Mouse (Mus musculus): ENCODE measurements around the gene Vrk2. TPM values are rescaled to one million over a fixed set of nuclear protein-coding genes. Genes with fewer than 3 reads are reported as not detected.

The Vrk2 gene
- polyA plus RNA-seq, 2 experiments = 10.5 to 23.0 TPM

DNA sequence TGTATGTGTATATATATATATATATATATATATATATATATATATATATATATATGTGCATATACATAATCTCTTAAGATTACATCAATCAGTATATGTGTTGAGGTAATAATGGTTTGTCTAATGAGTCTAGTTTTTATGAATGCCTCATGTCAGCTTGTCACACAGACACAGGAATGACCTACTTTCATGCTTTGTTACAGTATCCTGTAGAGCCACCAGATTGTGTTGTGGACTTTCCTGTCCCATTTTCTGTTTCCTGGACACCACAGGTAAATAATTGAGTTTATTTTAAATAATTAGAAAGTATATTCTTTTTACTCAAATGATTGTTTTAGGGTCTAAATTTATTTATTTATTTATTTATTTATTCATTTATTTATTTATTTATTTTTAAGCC, 159.6 kb downstream of the Vrk2 start:
- no peak overlapping the region for H3K4me2 ChIP-seq (ENCODE audit: low read depth)
- no peak overlapping the region for H3K4me3 ChIP-seq (ENCODE audit: insufficient read depth in 1 of 2, low read depth in 2 of 2, low read length in 2 of 2)
- H3K4me1 ChIP-seq (replicated peaks; ENCODE audit: control insufficient read depth in 2 of 2, insufficient read depth in 2 of 2, low read length in 1 of 2) = no peaks in the 10 kb centered on the region
- DNase-seq (ENCODE audit: low read depth in 3 of 3, low spot score in 3 of 3) (no peak), ATAC-seq (ENCODE audit: insufficient read depth) (no peak)
- no peaks in the 10 kb centered on the region for H3K9me3 ChIP-seq (ENCODE audit: control insufficient read depth, low read length)
- no peaks in the 10 kb centered on the region for H3K27me3 ChIP-seq (ENCODE audit: control insufficient read depth, insufficient read depth, low read length)
- no peaks in the 10 kb centered on the region for H3K36me3 ChIP-seq (replicated peaks; ENCODE audit: control insufficient read depth, insufficient read depth, low read depth)
- H3K27ac ChIP-seq = no peak overlapping the region
- no peak overlapping the region for H3K9ac ChIP-seq (replicated peaks)
- no peak for TF ChIP-seq EP300 (IDR thresholded peaks at IDR 0.05; ENCODE audit: low read depth)
- no peak for TF ChIP-seq CTCF (IDR thresholded peaks at IDR 0.05; ENCODE audit: low read depth)

DNA sequence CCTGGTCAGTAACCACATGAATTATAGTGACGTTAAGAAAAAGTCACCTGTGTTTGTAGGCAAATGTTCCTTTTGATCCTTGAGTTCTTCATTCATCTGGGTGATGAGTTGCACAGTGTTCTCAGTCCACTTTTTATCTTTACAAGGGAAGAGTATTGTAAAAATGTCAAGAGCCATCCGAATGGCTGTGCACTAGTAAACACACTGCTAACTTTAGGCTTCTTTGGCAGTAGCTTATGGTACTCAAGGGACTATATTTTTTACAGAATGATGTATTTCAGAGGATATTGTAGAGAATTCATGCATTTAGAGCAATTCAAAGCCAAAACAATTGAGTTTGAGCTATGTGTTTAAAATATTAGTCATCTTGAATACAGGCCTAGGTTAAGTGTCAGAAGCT, 172.3 kb downstream of the Vrk2 start:
- no peak for DNase-seq (ENCODE audit: low read depth in 3 of 3, low spot score in 3 of 3)

More for the DNA sequence above, 172.3 kb downstream of the Vrk2 start:
- Histone ChIP-seq H3K9ac (replicated peaks) (no peak overlapping the region), H3K4me2 (ENCODE audit: low read depth) (no peak overlapping the region), H3K9me3 (ENCODE audit: control insufficient read depth, low read length) (no peaks in the 10 kb centered on the region), H3K4me1 (replicated peaks; ENCODE audit: control insufficient read depth in 2 of 2, insufficient read depth in 2 of 2, low read length in 1 of 2) (no peaks in the 10 kb centered on the region), H3K27ac (no peak overlapping the region), H3K36me3 (replicated peaks; ENCODE audit: control insufficient read depth, insufficient read depth, low read depth) (no peaks in the 10 kb centered on the region), H3K27me3 (ENCODE audit: control insufficient read depth, insufficient read depth, low read length) (no peaks in the 10 kb centered on the region), H3K4me3 (ENCODE audit: insufficient read depth in 1 of 2, low read depth in 2 of 2, low read length in 2 of 2) (no peak overlapping the region)
- 72% methylated on average over 2 of the region's 2 CpGs for WGBS (ENCODE audit: insufficient replicate concordance)
- no peak for TF ChIP-seq CTCF (IDR thresholded peaks at IDR 0.05; ENCODE audit: low read depth)
- no peak for TF ChIP-seq EP300 (IDR thresholded peaks at IDR 0.05; ENCODE audit: low read depth)
- no peak for ATAC-seq (ENCODE audit: insufficient read depth)

Other genes with a start within 250 kb of the Vrk2 start
- gene Fancl, start 207.9 kb downstream of the Vrk2 start, polyA plus RNA-seq (2012; rRNA removed) = 6.7 and 12.3 TPM in 2 replicates
- 21.4 and 23.6 TPM in 2 replicates for gene Fancl, start 207.9 kb downstream of the Vrk2 start, polyA plus RNA-seq (2014; fragmentation: Nextera tagmentation; extraction: Ambion mirVana)
- gene Gm6899, start 758 bp downstream of the Vrk2 start, polyA plus RNA-seq (2012; rRNA removed) = not detected in 2 replicates
- gene Gm6899, start 758 bp downstream of the Vrk2 start, polyA plus RNA-seq (2014; fragmentation: Nextera tagmentation; extraction: Ambion mirVana) = 0.25 TPM in 1 of 2 replicates, not detected in the other

All from liver, embryonic 14.5 days (tissue).